Mouse (Mus musculus) 416B (cell line): ENCODE data around the gene Cage1.

Experiments
- DNase-seq: peaks from one replicate; pipeline ENCODE4 v3.0.0; 2011; ENCODE audit warnings: low read depth

Gene Cage1

GRCm38 (mm10) chr13:38010444-38010910 is 26.4 kb downstream of the Cage1 start:
- peak; percentile 97 for DNase-seq

GRCm38 (mm10) chr13:38009721-38010408 is 27.0 kb downstream of the Cage1 start:
- peak; percentile 92 for DNase-seq

GRCm38 (mm10) chr13:38007972-38008371 is 28.9 kb downstream of the Cage1 start:
- DNase-seq: no peak

- DNase-seq: peak; percentile 21
These were observed 34.4 kb downstream of the Cage1 start for GRCm38 (mm10) chr13:38002461-38002860.

GRCm38 (mm10) chr13:37999713-38000112 is 37.2 kb downstream of the Cage1 start:
- DNase-seq: no peak

GRCm38 (mm10) chr13:37994405-37994749 is 42.5 kb downstream of the Cage1 start:
- DNase-seq: no peak

- peak; percentile 94 for DNase-seq
These were observed 43.0 kb downstream of the Cage1 start, which contains the start of gene Ssr1 for GRCm38 (mm10) chr13:37993704-37994404. Gene Ssr1 (minus strand): TSS chr13:37994217.

GRCm38 (mm10) chr13:37993376-37993703 is 43.5 kb downstream of the Cage1 start:
- DNase-seq: no peak

GRCm38 (mm10) chr13:37992638-37993371 is 44.1 kb downstream of the Cage1 start:
- peak; percentile 50 for DNase-seq

GRCm38 (mm10) chr13:37989701-37990100 is 47.2 kb downstream of the Cage1 start:
- DNase-seq: no peak

GRCm38 (mm10) chr13:37986166-37986565 is 50.7 kb downstream of the Cage1 start:
- no peak for DNase-seq

GRCm38 (mm10) chr13:37981063-37981462 is 55.8 kb downstream of the Cage1 start:
- DNase-seq: no peak

- no peak for DNase-seq
These were observed 56.5 kb downstream of the Cage1 start for GRCm38 (mm10) chr13:37980346-37980745.

GRCm38 (mm10) chr13:37979506-37979905 is 57.4 kb downstream of the Cage1 start:
- no peak for DNase-seq

- DNase-seq: no peak
These were observed 62.1 kb downstream of the Cage1 start for GRCm38 (mm10) chr13:37974731-37975130.

- DNase-seq: no peak
These were observed 62.8 kb downstream of the Cage1 start for GRCm38 (mm10) chr13:37974036-37974435.

- peak; percentile 33 for DNase-seq
These were observed 65.9 kb downstream of the Cage1 start for GRCm38 (mm10) chr13:37970887-37971530.

- no peak for DNase-seq
These were observed 66.9 kb downstream of the Cage1 start for GRCm38 (mm10) chr13:37969988-37970387.

GRCm38 (mm10) chr13:37969337-37969736 is 67.5 kb downstream of the Cage1 start:
- peak; percentile 70 for DNase-seq

GRCm38 (mm10) chr13:37967565-37967964 is 69.3 kb downstream of the Cage1 start:
- DNase-seq: no peak

GRCm38 (mm10) chr13:37967052-37967437 is 69.8 kb downstream of the Cage1 start:
- DNase-seq: no peak

- DNase-seq: no peak
These were observed 70.4 kb downstream of the Cage1 start for GRCm38 (mm10) chr13:37966256-37967051.
